Mouse (Mus musculus) bone marrow, adult 2 months (tissue): ENCODE results near the gene Ankrd2. TPM values are rescaled to one million over a fixed set of nuclear protein-coding genes. Genes with fewer than 3 reads are reported as not detected.

ENCODE experiments used
- H3K27ac ChIP-seq: fragments of 200-500 bp; 2 replicates; pipeline ENCODE4 v1.5.1; 2012; ENCODE audit warnings: low read depth, mild to moderate bottlenecking, control low read depth, inconsistent platforms, low read length; ENCODE audit not compliant: control insufficient read depth, poor library complexity, insufficient read depth
- H3K4me1 ChIP-seq: fragments of 200-500 bp; 2 replicates; pipeline ENCODE4 v1.6.1; 2011; ENCODE audit warnings: low read length; ENCODE audit not compliant: control insufficient read depth, insufficient read depth
- H3K4me3 ChIP-seq: fragments of 200-500 bp; replicated peaks from 2 replicates; pipeline ENCODE3; 2011; ENCODE audit warnings: mild to moderate bottlenecking, low read depth, low read length, control low read depth; ENCODE audit not compliant: control insufficient read depth
- CTCF ChIP-seq: fragments of 200-500 bp; IDR thresholded peaks from 2 replicates; pipeline ENCODE4 v1.5.1; 2011; ENCODE audit warnings: low read length, control low read depth; ENCODE audit not compliant: control insufficient read depth, insufficient read depth
- POLR2A ChIP-seq: fragments of 200-500 bp; IDR thresholded peaks from 2 replicates; pipeline ENCODE4 v1.6.1; 2011; ENCODE audit warnings: low read depth, mild to moderate bottlenecking, control low read depth, low read length, borderline replicate concordance; ENCODE audit not compliant: control insufficient read depth
- WGBS: fragments of 180-500 bp; shearing (Covaris S2); methylation state at CpG from one replicate; pipeline ENCODE4 v1.1.7; 2018; 5-methylcytosine and 5-hydroxymethylcytosine counted together
- polyA plus RNA-seq: library from polyadenylated mRNA; stranded (reverse); fragments of >200 nt; gene quantifications from 2 replicates; pipeline ENCODE4 v1.2.4, GENCODE M21; 2011; ENCODE audit warnings: low replicate concordance; ENCODE audit not compliant: missing spikeins, insufficient read depth, insufficient read length

Ankrd2 gene
- polyA plus RNA-seq, 1 experiment: not detected

- H3K27ac ChIP-seq: no peak overlapping the region
- H3K4me3 ChIP-seq: no peak overlapping the region
- no peak for TF ChIP-seq CTCF
- no peak for TF ChIP-seq POLR2A
- peaks cover 11% of the 10 kb centered on the region for H3K4me1 ChIP-seq
- 87% methylated on average over 10 of the region's 10 CpGs for WGBS
These were observed 38.7 kb upstream of the Ankrd2 start for GRCm38 (mm10) chr19:41997090-41997489.

DNA sequence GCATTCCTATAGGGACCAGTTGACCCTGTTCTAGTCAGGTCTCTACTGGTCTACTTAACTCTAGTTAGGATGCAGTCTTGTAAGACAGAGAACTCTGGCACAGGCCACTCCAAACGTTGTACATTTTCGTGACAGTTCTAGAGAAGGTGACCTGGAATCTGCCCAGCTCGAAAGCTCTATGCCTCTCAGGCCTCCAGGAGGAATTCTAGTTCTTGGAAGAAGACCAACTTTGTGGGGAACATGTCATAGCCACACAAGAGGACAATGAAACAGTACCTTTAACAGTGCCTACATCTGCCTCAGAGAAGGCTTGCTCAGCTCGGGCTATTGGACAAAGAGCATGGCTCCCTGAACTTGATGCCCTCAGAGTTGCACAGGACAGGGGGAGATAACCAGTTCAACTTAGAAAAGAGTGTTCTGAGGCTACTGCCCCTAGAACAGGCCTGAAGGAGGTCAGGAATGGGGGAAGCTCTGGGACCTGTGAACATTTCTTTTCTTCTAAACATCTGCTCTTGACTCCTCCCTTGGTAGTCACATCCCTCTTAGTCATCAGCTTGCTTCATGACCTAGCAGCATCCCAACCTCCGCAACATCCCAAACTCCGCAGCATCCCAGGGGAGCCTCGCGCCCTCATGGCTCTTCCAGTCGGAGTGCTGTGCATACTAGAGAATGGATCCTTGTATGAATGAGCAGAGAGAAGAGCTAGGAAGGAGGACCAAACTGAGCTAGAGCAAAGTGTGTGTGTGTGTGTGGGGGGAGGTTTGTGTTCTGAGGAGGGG lies 36.8 kb upstream of the Ankrd2 start:
- TF ChIP-seq CTCF: no peak
- TF ChIP-seq POLR2A: no peak
- H3K4me1 ChIP-seq: peaks cover 7% of the 10 kb centered on the region
- peak overlapping the region; percentile 62 for H3K27ac ChIP-seq
- 85% methylated on average over 9 of the region's 9 CpGs for WGBS
- no peak overlapping the region for H3K4me3 ChIP-seq

DNA sequence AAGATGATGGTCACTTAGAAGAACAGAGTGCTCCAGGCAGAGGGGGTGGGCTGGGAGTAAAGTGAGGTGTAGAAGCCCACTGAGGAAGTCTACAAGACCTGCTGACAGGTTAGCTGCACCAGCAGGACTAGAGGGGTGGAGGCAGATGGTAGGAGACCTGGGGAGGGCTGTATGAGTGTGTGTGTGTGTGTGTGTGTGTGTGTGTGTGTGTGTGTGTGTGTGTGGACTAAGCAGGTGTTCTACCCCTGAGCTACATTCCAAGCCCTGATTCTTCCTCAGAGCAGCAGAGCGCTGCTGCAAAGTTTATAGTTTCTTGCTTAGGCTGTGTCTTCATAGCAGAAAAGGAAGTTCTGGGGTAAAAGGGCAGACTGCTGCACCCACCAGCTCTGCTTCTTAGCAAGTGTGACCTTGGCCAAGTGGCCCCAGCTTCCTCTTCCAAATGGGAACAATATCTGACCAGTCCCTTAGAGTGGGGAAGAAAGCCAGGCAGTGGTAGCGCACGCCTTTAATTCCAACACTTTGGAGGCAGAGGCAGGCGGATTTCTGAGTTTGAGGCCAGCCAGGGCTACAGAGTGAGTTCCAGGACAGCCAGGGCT lies 36.0 kb upstream of the Ankrd2 start:
- H3K4me3 ChIP-seq: no peak overlapping the region
- TF ChIP-seq CTCF: no peak
- no peak for TF ChIP-seq POLR2A
- peaks cover 5% of the 10 kb centered on the region for H3K4me1 ChIP-seq
- 38% methylated on average over 4 of the region's 4 CpGs for WGBS
- H3K27ac ChIP-seq: peak overlapping the region; percentile 62

DNA sequence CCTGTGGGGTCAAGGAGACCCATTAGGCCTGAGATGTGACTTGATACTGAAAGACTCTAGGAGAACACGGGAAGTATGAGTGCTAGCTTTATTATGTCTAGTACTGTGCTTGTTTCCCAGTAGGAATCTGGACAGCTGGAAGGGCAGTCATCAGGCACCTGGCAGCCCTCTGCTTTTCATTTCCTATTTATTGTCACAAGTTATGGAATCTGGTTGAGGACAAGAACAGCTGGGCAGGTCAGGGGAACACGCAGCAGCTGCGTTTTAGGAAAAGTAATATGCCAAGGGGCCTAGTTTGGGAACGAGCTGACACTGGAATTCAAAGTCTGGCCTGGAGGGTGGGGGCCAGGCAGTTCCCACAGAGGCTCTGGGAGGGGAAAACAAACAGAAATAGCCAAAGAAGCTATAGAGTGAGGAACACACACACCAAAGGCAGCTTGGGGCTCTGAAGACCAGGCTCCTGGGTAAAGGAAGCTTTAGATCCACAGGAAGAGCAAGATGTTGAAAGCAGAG lies 35.3 kb upstream of the Ankrd2 start:
- Histone ChIP-seq H3K4me1 (peaks cover 10% of the 10 kb centered on the region), H3K4me3 (no peak overlapping the region), H3K27ac (peak overlapping the region; percentile 38)
- no peak for TF ChIP-seq POLR2A
- TF ChIP-seq CTCF: no peak
- 63% methylated on average over 4 of the region's 4 CpGs for WGBS

GRCm38 (mm10) chr19:42001253-42001980 lies 34.4 kb upstream of the Ankrd2 start:
- no peak for TF ChIP-seq POLR2A
- no peak for TF ChIP-seq CTCF
- Histone ChIP-seq H3K4me3 (no peak overlapping the region), H3K4me1 (peaks cover 12% of the 10 kb centered on the region), H3K27ac (peak overlapping the region; percentile 38; the same call in 1 of the 2 replicates)
- WGBS: 44% methylated on average over 12 of the region's 12 CpGs

DNA sequence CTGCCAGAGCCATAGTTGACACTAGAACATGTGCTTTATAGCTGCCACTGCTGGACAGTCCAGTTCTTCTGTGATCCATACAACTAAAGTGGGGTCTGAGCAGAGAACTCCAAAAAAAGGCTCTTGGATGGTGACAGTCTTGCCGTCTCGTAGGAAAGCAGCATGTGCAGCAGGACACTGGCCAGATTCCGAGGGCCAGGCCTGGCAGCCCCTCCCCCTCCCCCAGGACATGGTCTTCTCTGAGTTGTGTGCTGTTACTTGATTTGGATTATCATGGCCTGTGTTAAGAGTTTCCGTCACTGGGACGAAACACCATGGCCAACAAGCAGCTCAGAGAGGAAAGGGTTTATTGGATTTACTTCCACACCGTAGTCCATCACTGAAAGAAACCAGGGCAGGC lies 31.5 kb upstream of the Ankrd2 start:
- TF ChIP-seq POLR2A: no peak
- TF ChIP-seq CTCF: no peak
- no peak overlapping the region for H3K4me3 ChIP-seq
- no peak overlapping the region for H3K27ac ChIP-seq
- WGBS: 59% methylated on average over 6 of the region's 6 CpGs
- H3K4me1 ChIP-seq: peaks cover 14% of the 10 kb centered on the region

DNA sequence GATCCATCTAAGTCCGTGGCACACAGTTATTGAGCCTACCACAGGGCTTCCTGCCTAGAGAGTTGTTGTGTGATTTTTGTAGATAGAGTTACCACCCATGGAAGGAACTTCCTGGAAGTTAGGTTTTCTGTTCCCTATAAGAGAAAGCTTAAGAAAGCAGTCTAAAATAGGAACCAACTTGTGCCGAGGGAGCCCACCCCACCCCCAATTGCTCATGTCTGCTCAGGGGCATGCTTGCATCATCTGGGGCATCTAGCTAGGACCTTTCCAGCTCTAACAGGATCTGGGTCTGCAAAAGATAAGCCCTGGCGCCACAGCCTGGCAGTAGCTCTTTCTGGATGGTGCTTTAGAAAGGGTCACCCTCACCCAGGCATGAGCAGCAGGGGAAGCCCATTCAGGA lies 30.2 kb upstream of the Ankrd2 start:
- 1% methylated on average over 3 of the region's 3 CpGs for WGBS
- Histone ChIP-seq H3K4me3 (no peak overlapping the region), H3K4me1 (peaks cover 12% of the 10 kb centered on the region), H3K27ac (peak overlapping the region; percentile 4; the same call in 1 of the 2 replicates)
- TF ChIP-seq CTCF (no peak), POLR2A (no peak)

GRCm38 (mm10) chr19:42006568-42006967 lies 29.2 kb upstream of the Ankrd2 start:
- no peak overlapping the region for H3K4me3 ChIP-seq
- peaks cover 10% of the 10 kb centered on the region for H3K4me1 ChIP-seq
- 61% methylated on average over 8 of the region's 8 CpGs for WGBS
- H3K27ac ChIP-seq: no peak overlapping the region
- no peak for TF ChIP-seq CTCF
- TF ChIP-seq POLR2A: no peak
